Mouse (Mus musculus): Measurements from ENCODE around the gene Tcf7l1. TPM values are rescaled to one million over a fixed set of nuclear protein-coding genes. Genes with fewer than 3 reads are reported as not detected.

Gene Tcf7l1
- total and polyA plus RNA-seq, 3 experiments: not detected

DNA sequence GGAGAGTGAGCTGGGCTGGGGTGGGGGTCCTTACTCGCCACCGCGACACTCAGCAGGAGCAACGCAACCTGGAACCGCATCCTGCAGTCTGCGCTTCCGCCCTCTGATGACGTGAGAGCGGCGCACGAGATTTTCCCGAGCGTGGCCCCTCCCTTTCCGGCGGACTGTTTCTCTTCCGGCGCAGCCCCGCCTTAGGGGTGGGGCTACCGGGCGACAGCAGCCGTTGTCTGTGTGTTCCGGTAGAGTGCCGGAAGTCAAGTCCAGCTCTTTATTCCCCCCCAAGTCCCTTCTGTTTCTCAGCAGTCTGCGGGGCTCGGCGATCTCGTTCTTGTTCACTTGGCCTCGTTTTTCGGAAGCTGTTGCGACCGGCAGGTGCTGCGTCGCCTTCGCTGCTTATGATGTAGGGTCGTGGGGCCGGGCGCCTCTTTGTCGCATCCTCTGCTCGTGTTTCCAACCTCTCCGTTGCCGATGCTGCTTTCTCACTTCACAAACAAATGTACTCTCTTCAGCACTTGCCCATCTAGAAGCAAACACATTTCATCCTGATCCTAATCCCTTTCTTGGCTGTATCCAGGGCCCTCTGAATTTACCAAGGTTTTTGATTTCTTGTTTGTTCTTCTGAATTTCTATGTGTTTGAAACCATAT, 172.3 kb downstream of the Tcf7l1 start, which contains the start of gene Tgoln1:
Gene Tgoln1, minus strand, starts transcription at position 358 of the 646 bp plus-strand sequence.
- Histone ChIP-seq H3K36me3 (ENCODE audit: control insufficient read depth in 1 of 2, insufficient read depth in 2 of 2, low read length in 2 of 2) (peaks cover 4 to 14% of the 10 kb centered on the region in 2 experiments), H3K79me2 (ENCODE audit: control insufficient read depth, insufficient read depth, low read length, poor library complexity) (peaks cover 18% of the 10 kb centered on the region), H3K9me3 (replicated peaks; ENCODE audit: insufficient read depth, low read length) (no peaks in the 10 kb centered on the region), H3K27me3 (ENCODE audit: control insufficient read depth in 1 of 2, insufficient read depth in 2 of 2, low read length in 2 of 2) (no peaks in the 10 kb centered on the region), H3K27ac (ENCODE audit: control insufficient read depth, low read depth, low read length) (peak within 1 kb of the TSS; percentile 61), H3K4me1 (ENCODE audit: control insufficient read depth in 1 of 2, insufficient read depth in 2 of 2, low read length in 2 of 2) (peaks cover 4 to 6% of the 10 kb centered on the region in 2 experiments; a peak in 3 of 4 replicates), H3K4me3 (ENCODE audit: control insufficient read depth in 1 of 2, insufficient read depth in 1 of 2, low read depth in 2 of 2, low read length in 2 of 2) (peak within 1 kb of the TSS; percentile 72 to 87), H3K9ac (ENCODE audit: control insufficient read depth, low read depth, low read length, poor library complexity, severe bottlenecking) (peak within 1 kb of the TSS; percentile 84)
- DNase-seq (ENCODE audit: low read depth, low spot score): peak; percentile 96
- 0 out of 2 replicates have a peak, but pooled peaks have one; percentile 17 for TF ChIP-seq NRF1 (IDR thresholded peaks at IDR 0.05; ENCODE audit: insufficient read depth, low read depth, low read length, poor library complexity, severe bottlenecking)
- no peak for TF ChIP-seq RAD21 (IDR thresholded peaks at IDR 0.05; ENCODE audit: low read depth, low read length)
- peak; percentile 97 for TF ChIP-seq SIN3A (IDR thresholded peaks at IDR 0.05; ENCODE audit: low read length)
- peak; percentile 95 for TF ChIP-seq ELF1 (IDR thresholded peaks at IDR 0.05; ENCODE audit: low read depth, low read length)
- TF ChIP-seq MAZ (IDR thresholded peaks at IDR 0.05; ENCODE audit: low read depth, low read length): peak; percentile 73; the same call in 1 of the 2 replicates
- TF ChIP-seq RCOR1 (IDR thresholded peaks at IDR 0.05; ENCODE audit: low read depth, low read length): no peak
- TF ChIP-seq E2F4 (IDR thresholded peaks at IDR 0.05; ENCODE audit: borderline replicate concordance, low read depth, low read length): no peak
- peak in 1 of 2 experiments; percentile 31; a peak in 1 of 4 replicates for TF ChIP-seq EP300 (IDR thresholded peaks at IDR 0.05; ENCODE audit: low read depth in 1 of 2, low read length in 2 of 2)
- peak; percentile 92 for TF ChIP-seq NELFE (IDR thresholded peaks at IDR 0.05; ENCODE audit: low read depth, low read length)
- peak; percentile 74 for TF ChIP-seq TCF12 (IDR thresholded peaks at IDR 0.05; ENCODE audit: low read depth, low read length)
- TF ChIP-seq MYB (IDR thresholded peaks at IDR 0.05; ENCODE audit: low read depth, low read length): no peak
- TF ChIP-seq USF2 (IDR thresholded peaks at IDR 0.05; ENCODE audit: borderline replicate concordance in 1 of 2, insufficient read depth in 1 of 2, low read depth in 1 of 2, low read length in 2 of 2): no peak
- peak; percentile 90 for TF ChIP-seq TBP (IDR thresholded peaks at IDR 0.05; ENCODE audit: low read depth, low read length)
- no peak for TF ChIP-seq ZKSCAN1 (IDR thresholded peaks at IDR 0.05; ENCODE audit: low read depth, low read length)
- no peak for TF ChIP-seq ZC3H11A (IDR thresholded peaks at IDR 0.05; ENCODE audit: low read depth, low read length)
- peak; percentile 91 for TF ChIP-seq BHLHE40 (IDR thresholded peaks at IDR 0.05; ENCODE audit: borderline replicate concordance, low read depth, low read length)
- no peak for TF ChIP-seq UBTF (IDR thresholded peaks at IDR 0.05; ENCODE audit: borderline replicate concordance, insufficient read depth, low read depth, low read length)
- no peak for TF ChIP-seq GATA1 (IDR thresholded peaks at IDR 0.05; ENCODE audit: low read depth, low read length)
- no peak for TF ChIP-seq JUND (IDR thresholded peaks at IDR 0.05; ENCODE audit: low read depth, low read length)
- TF ChIP-seq HCFC1 (IDR thresholded peaks at IDR 0.05; ENCODE audit: low read depth, low read length): peak; percentile 95
- peak; percentile 70; the same call in 1 of the 2 replicates for TF ChIP-seq ZMIZ1 (IDR thresholded peaks at IDR 0.05; ENCODE audit: low read depth, low read length)
- no peak for TF ChIP-seq MAFK (IDR thresholded peaks at IDR 0.05; ENCODE audit: borderline replicate concordance, low read depth, low read length)
- TF ChIP-seq GABPA (IDR thresholded peaks at IDR 0.05; ENCODE audit: low read depth, low read length): 0 out of 2 replicates have a peak, but pooled peaks have one; percentile 41
- TF ChIP-seq TAL1 (IDR thresholded peaks at IDR 0.05; ENCODE audit: low read length): no peak
- peak; percentile 71; the same call in 1 of the 2 replicates for TF ChIP-seq POLR2AphosphoS2 (IDR thresholded peaks at IDR 0.05; ENCODE audit: low read length)
- no peak for TF ChIP-seq MEF2A (IDR thresholded peaks at IDR 0.05; ENCODE audit: extremely low read depth, insufficient replicate concordance, low read depth, low read length, poor library complexity, severe bottlenecking)
- TF ChIP-seq POLR2AphosphoS5 (IDR thresholded peaks at IDR 0.05; ENCODE audit: borderline replicate concordance, low read depth, low read length): no peak
- TF ChIP-seq CHD2 (IDR thresholded peaks at IDR 0.05; ENCODE audit: low read length): peak; percentile 56
- TF ChIP-seq ETS1 (IDR thresholded peaks at IDR 0.05; ENCODE audit: low read depth, low read length): no peak; the same call in 1 of the 2 replicates
- no peak for TF ChIP-seq SMC3 (IDR thresholded peaks at IDR 0.05; ENCODE audit: low read depth, low read length)
- TF ChIP-seq MYC (IDR thresholded peaks at IDR 0.05; ENCODE audit: low read depth, low read length): peak; percentile 49; the same call in 1 of the 2 replicates
- TF ChIP-seq MAX (IDR thresholded peaks at IDR 0.05; ENCODE audit: low read length): peak; percentile 72
- TF ChIP-seq CHD1 (IDR thresholded peaks at IDR 0.05; ENCODE audit: low read depth, low read length): no peak
- no peak for TF ChIP-seq USF1 (IDR thresholded peaks at IDR 0.05; ENCODE audit: low read depth, low read length)
- no peak for TF ChIP-seq CTCF (IDR thresholded peaks at IDR 0.05 in 2 of 3, conservative IDR thresholded peaks at IDR 0.05 in 1 of 3; ENCODE audit: control insufficient read depth in 1 of 3, insufficient read depth in 1 of 3, low read depth in 2 of 3, low read length in 3 of 3, poor library complexity in 1 of 3, severe bottlenecking in 1 of 3)
- peak; percentile 86 for TF ChIP-seq MXI1 (IDR thresholded peaks at IDR 0.05; ENCODE audit: low read depth, low read length)
